Mouse (Mus musculus): Measurements from ENCODE around the gene Gm37240. TPM values are rescaled to one million over a fixed set of nuclear protein-coding genes. Genes with fewer than 3 reads are reported as not detected.

Gm37240 gene
- polyA plus RNA-seq, 1 experiment: not detected

DNA sequence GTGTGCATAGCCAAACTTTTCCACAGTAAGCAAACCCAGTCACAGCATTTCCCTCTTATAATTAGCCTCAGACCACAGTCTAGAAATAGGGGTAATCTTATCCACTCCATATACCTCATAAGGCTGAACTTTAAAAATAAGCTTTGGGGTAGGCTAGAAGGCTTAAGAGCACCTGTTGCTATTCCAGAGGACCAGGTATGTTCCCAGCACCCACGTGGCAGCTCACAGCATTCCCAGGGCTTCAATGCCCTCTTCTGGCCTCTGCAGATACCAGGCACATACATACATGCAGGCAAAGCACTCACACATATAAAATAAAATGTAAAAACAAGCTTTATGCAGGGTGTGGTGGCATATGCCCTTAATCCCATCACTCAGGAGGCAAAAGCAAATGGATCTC, 53.7 kb downstream of the Gm37240 start:
- no peak for TF ChIP-seq POLR2A (IDR thresholded peaks at IDR 0.05; ENCODE audit: borderline replicate concordance, low read depth, low read length)
- TF ChIP-seq CTCF (IDR thresholded peaks at IDR 0.05; ENCODE audit: low read depth, low read length): no peak
- H3K4me3 ChIP-seq (ENCODE audit: insufficient read depth, low read length): no peak overlapping the region
- no peak overlapping the region for H3K27ac ChIP-seq (ENCODE audit: insufficient read depth, low read depth, low read length)
- H3K4me1 ChIP-seq (ENCODE audit: control insufficient read depth, insufficient read depth, low read length): no peaks in the 10 kb centered on the region

- H3K4me3 ChIP-seq (ENCODE audit: insufficient read depth, low read length): no peak overlapping the region
- TF ChIP-seq CTCF (IDR thresholded peaks at IDR 0.05; ENCODE audit: low read depth, low read length): no peak
- TF ChIP-seq POLR2A (IDR thresholded peaks at IDR 0.05; ENCODE audit: borderline replicate concordance, low read depth, low read length): no peak
- no peaks in the 10 kb centered on the region for H3K4me1 ChIP-seq (ENCODE audit: control insufficient read depth, insufficient read depth, low read length)
- H3K27ac ChIP-seq (ENCODE audit: insufficient read depth, low read depth, low read length): no peak overlapping the region
Observed at GRCm38 (mm10) chr3:85832490-85833155, 54.7 kb downstream of the Gm37240 start.

GRCm38 (mm10) chr3:85831785-85832184, 55.5 kb downstream of the Gm37240 start:
- TF ChIP-seq POLR2A (IDR thresholded peaks at IDR 0.05; ENCODE audit: borderline replicate concordance, low read depth, low read length) (no peak), CTCF (IDR thresholded peaks at IDR 0.05; ENCODE audit: low read depth, low read length) (no peak)
- Histone ChIP-seq H3K4me3 (ENCODE audit: insufficient read depth, low read length) (no peak overlapping the region), H3K27ac (ENCODE audit: insufficient read depth, low read depth, low read length) (no peak overlapping the region), H3K4me1 (ENCODE audit: control insufficient read depth, insufficient read depth, low read length) (no peaks in the 10 kb centered on the region)

- Histone ChIP-seq H3K4me1 (ENCODE audit: control insufficient read depth, insufficient read depth, low read length) (no peaks in the 10 kb centered on the region), H3K27ac (ENCODE audit: insufficient read depth, low read depth, low read length) (no peak overlapping the region), H3K4me3 (ENCODE audit: insufficient read depth, low read length) (no peak overlapping the region)
- TF ChIP-seq CTCF (IDR thresholded peaks at IDR 0.05; ENCODE audit: low read depth, low read length): no peak
- TF ChIP-seq POLR2A (IDR thresholded peaks at IDR 0.05; ENCODE audit: borderline replicate concordance, low read depth, low read length): no peak
Observed at GRCm38 (mm10) chr3:85829047-85829446, 58.3 kb downstream of the Gm37240 start.

- TF ChIP-seq CTCF (IDR thresholded peaks at IDR 0.05; ENCODE audit: low read depth, low read length) (no peak), POLR2A (IDR thresholded peaks at IDR 0.05; ENCODE audit: borderline replicate concordance, low read depth, low read length) (no peak)
- Histone ChIP-seq H3K27ac (ENCODE audit: insufficient read depth, low read depth, low read length) (no peak overlapping the region), H3K4me3 (ENCODE audit: insufficient read depth, low read length) (no peak overlapping the region), H3K4me1 (ENCODE audit: control insufficient read depth, insufficient read depth, low read length) (no peaks in the 10 kb centered on the region)
Observed at GRCm38 (mm10) chr3:85827815-85828214, 59.5 kb downstream of the Gm37240 start.

GRCm38 (mm10) chr3:85827283-85827682, 60.0 kb downstream of the Gm37240 start:
- Histone ChIP-seq H3K27ac (ENCODE audit: insufficient read depth, low read depth, low read length) (no peak overlapping the region), H3K4me1 (ENCODE audit: control insufficient read depth, insufficient read depth, low read length) (no peaks in the 10 kb centered on the region), H3K4me3 (ENCODE audit: insufficient read depth, low read length) (no peak overlapping the region)
- TF ChIP-seq CTCF (IDR thresholded peaks at IDR 0.05; ENCODE audit: low read depth, low read length) (no peak), POLR2A (IDR thresholded peaks at IDR 0.05; ENCODE audit: borderline replicate concordance, low read depth, low read length) (no peak)

GRCm38 (mm10) chr3:85820839-85821548, 66.3 kb downstream of the Gm37240 start:
- no peak overlapping the region for H3K4me3 ChIP-seq (ENCODE audit: insufficient read depth, low read length)
- TF ChIP-seq CTCF (IDR thresholded peaks at IDR 0.05; ENCODE audit: low read depth, low read length): no peak
- TF ChIP-seq POLR2A (IDR thresholded peaks at IDR 0.05; ENCODE audit: borderline replicate concordance, low read depth, low read length): no peak
- no peak overlapping the region for H3K27ac ChIP-seq (ENCODE audit: insufficient read depth, low read depth, low read length)
- no peaks in the 10 kb centered on the region for H3K4me1 ChIP-seq (ENCODE audit: control insufficient read depth, insufficient read depth, low read length)

GRCm38 (mm10) chr3:85819319-85819718, 68.0 kb downstream of the Gm37240 start:
- TF ChIP-seq CTCF (IDR thresholded peaks at IDR 0.05; ENCODE audit: low read depth, low read length) (no peak), POLR2A (IDR thresholded peaks at IDR 0.05; ENCODE audit: borderline replicate concordance, low read depth, low read length) (no peak)
- Histone ChIP-seq H3K4me1 (ENCODE audit: control insufficient read depth, insufficient read depth, low read length) (no peaks in the 10 kb centered on the region), H3K4me3 (ENCODE audit: insufficient read depth, low read length) (no peak overlapping the region)

GRCm38 (mm10) chr3:85817191-85817590, 70.1 kb downstream of the Gm37240 start, which contains the start of gene Fam160a1:
Gene Fam160a1, minus strand, starts transcription at chr3:85817291.
- no peak for TF ChIP-seq POLR2A (IDR thresholded peaks at IDR 0.05; ENCODE audit: borderline replicate concordance, low read depth, low read length)
- TF ChIP-seq CTCF (IDR thresholded peaks at IDR 0.05; ENCODE audit: low read depth, low read length): no peak
- no peak within 1 kb of the TSS for H3K27ac ChIP-seq (ENCODE audit: insufficient read depth, low read depth, low read length)
- H3K4me1 ChIP-seq (ENCODE audit: control insufficient read depth, insufficient read depth, low read length): no peaks in the 10 kb centered on the region

More at GRCm38 (mm10) chr3:85819319-85819718, 68.0 kb downstream of the Gm37240 start:
- H3K27ac ChIP-seq (ENCODE audit: insufficient read depth, low read depth, low read length): no peak overlapping the region

GRCm38 (mm10) chr3:85814241-85814640, 73.1 kb downstream of the Gm37240 start:
- no peak for TF ChIP-seq CTCF (IDR thresholded peaks at IDR 0.05; ENCODE audit: low read depth, low read length)
- no peak for TF ChIP-seq POLR2A (IDR thresholded peaks at IDR 0.05; ENCODE audit: borderline replicate concordance, low read depth, low read length)
- no peaks in the 10 kb centered on the region for H3K4me1 ChIP-seq (ENCODE audit: control insufficient read depth, insufficient read depth, low read length)
- no peak overlapping the region for H3K4me3 ChIP-seq (ENCODE audit: insufficient read depth, low read length)
- H3K27ac ChIP-seq (ENCODE audit: insufficient read depth, low read depth, low read length): no peak overlapping the region

More at GRCm38 (mm10) chr3:85817191-85817590, 70.1 kb downstream of the Gm37240 start, which contains the start of gene Fam160a1:
- no peak within 1 kb of the TSS for H3K4me3 ChIP-seq (ENCODE audit: insufficient read depth, low read length)

Data from bone marrow macrophage, adult 2 months (primary cell).